Mouse (Mus musculus) B cell, adult 2 months (primary cell): ENCODE data around the gene Cnpy3.
A peak's percentile ranks its signal among the peaks of the same experiment; 100 is the strongest.

ENCODE experiments used
- DNase-seq, 2 experiments: peaks; one replicate each; pipeline ENCODE4 v3.0.0; 2022

Gene Cnpy3

GRCm38 (mm10) chr17:46763544-46763943 is 11.5 kb upstream of the Cnpy3 start, which contains the start of gene Ptcra:
TSS of gene Ptcra (minus strand) at chr17:46763712.
- no peak for DNase-seq

- no peak for DNase-seq
These were observed 6.7 kb upstream of the Cnpy3 start for GRCm38 (mm10) chr17:46758753-46759152.

- peak; percentile 50 to 88 for DNase-seq
These were observed 789 bp downstream of the Cnpy3 start for GRCm38 (mm10) chr17:46751056-46751793.

- no peak for DNase-seq
These were observed 1.4 kb downstream of the Cnpy3 start for GRCm38 (mm10) chr17:46750580-46750979.

GRCm38 (mm10) chr17:46749282-46749681 is 2.7 kb downstream of the Cnpy3 start:
- DNase-seq = no peak

DNA sequence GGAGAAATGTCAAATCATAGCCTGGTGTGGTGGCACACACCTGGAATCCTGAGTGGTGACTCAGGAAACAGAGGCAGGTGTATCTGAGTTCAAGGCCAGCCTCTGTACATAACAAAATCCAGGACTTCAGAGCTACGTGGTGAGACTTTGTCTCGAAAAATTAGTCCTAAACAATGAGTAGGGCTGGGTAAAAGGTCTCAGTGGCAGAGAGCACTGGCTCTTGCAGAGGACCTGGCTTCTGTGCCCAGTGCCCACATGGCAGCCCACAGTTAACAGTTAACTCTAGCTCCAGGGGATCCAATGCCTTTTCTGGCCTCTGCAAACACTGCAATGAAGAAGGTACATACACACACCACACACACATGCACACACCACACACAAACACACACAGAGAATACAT is 4.2 kb downstream of the Cnpy3 start:
- DNase-seq = no peak

GRCm38 (mm10) chr17:46747234-46747633 is 4.8 kb downstream of the Cnpy3 start:
- no peak for DNase-seq

GRCm38 (mm10) chr17:46745506-46745905 is 6.5 kb downstream of the Cnpy3 start:
- no peak for DNase-seq

- no peak for DNase-seq
These were observed 9.0 kb downstream of the Cnpy3 start for GRCm38 (mm10) chr17:46742986-46743385.

GRCm38 (mm10) chr17:46741305-46741704 is 10.7 kb downstream of the Cnpy3 start:
- no peak for DNase-seq

GRCm38 (mm10) chr17:46736160-46736559 is 15.9 kb downstream of the Cnpy3 start:
- DNase-seq = peak; percentile 73 to 74

GRCm38 (mm10) chr17:46735287-46735686 is 16.7 kb downstream of the Cnpy3 start:
- DNase-seq = no peak

DNA sequence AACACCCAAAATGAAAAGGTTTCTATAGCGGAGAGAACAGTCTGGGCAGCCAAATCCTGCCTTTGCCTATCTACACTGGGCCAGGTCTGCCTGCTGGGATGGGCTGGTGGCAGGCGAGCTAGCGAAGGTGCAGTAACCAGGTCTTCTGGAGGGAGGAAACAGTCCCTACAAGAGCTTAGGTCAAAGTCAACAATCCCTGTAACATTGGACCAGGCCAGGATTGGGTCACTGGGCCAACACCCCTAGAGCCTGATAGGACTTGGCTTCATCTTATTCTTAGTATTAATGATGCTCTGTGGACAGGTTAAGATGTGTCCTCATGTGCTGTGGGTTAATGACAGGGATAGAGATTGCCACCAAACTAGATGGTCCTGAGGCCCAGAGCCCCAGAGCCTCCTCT is 18.0 kb downstream of the Cnpy3 start:
- DNase-seq = no peak

GRCm38 (mm10) chr17:46728904-46729318 is 23.1 kb downstream of the Cnpy3 start, which contains the start of gene Gnmt:
TSS of gene Gnmt (minus strand) at chr17:46729168.
- no peak for DNase-seq

DNA sequence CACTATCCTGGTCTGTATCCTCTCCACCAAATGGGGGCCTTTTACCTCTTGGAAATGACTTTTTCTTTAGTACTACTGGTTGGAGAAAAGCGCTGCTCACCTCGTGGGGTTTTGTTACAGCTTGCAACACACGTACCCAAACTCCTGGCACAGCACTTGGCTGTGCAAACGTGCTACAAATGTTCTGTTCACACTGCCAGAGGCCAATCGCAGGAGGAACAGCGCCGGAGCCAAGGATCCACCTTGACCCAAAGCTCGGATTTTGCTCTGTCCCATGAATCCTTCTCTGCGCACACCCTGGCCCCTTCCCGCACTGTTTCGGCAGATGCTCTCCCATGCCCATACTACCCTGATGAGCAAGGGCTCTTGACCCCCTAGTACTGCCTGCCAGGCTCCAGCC is 23.5 kb downstream of the Cnpy3 start:
- DNase-seq = no peak

DNA sequence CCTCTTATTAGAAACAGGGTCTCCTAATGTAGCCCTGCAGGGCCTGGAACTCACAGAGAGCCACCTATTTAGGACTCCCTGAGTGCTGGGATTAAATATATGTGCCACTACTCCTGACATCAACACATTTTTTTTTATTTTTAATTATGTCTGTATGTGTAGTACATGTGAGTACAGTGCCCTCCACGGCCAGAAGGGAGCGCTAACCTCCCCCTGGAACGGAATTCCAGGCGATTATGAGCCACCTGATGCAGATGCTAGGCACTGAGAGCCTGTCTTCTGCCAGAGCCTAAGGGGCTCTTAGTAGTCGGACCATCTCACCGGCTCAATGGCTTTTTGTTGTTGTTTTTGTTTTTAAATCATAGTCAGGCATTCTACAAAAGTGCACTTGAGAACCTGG is 24.0 kb downstream of the Cnpy3 start:
- peak; percentile 29 to 37 for DNase-seq

- DNase-seq = no peak
These were observed 24.7 kb downstream of the Cnpy3 start for GRCm38 (mm10) chr17:46727271-46727670.

GRCm38 (mm10) chr17:46725731-46726645 is 26.0 kb downstream of the Cnpy3 start:
- DNase-seq = no peak

DNA sequence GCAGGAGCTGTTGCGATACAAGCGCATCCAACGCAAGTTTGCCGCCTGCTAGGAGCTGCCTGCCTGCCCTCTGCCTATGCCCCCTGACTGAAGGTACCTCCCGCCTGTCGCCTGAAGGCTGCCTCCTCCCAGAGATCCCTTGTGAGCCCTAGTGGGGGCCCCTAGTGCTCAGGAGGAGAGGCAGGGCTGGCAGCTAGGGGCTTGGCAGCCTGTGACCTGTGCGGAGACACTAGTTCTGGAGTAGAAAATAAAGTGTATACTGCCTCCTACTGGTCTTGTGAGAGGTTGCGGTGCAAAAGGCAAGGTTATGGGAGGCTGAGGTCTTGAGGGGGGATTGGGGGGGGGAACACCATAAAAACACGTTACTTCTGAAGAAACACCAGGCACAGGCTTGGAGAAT is 26.7 kb downstream of the Cnpy3 start:
- DNase-seq = peak; percentile 60 to 63

DNA sequence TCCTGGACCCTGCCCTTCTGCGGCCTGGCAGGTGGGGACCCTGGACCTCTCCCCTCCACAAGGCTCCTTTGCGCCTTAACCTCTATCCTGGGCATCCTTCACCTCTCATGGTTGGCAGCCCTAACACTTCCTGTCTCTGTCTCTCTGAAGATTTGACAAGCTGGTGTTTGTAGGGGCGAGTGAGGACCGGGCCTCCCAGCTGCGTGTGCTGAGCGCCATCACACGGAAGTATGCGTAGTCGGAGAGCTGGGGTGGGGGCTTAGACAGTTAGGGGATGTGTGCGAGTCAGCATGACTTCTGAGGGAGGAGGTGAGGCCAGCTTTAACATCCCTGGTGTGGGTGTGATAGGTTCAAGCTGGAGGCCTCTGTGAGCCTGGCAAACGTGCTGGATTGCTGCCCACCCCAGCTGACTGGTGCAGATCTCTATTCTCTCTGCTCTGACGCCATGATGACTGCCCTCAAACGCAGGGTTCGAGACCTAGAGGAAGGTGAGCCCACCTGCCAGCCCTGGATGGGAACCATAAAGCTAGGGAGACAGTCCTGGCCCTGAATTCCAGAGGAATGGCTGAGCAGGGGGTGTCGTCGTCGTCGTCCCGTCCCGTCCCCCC is 27.4 kb downstream of the Cnpy3 start:
- DNase-seq = no peak

DNA sequence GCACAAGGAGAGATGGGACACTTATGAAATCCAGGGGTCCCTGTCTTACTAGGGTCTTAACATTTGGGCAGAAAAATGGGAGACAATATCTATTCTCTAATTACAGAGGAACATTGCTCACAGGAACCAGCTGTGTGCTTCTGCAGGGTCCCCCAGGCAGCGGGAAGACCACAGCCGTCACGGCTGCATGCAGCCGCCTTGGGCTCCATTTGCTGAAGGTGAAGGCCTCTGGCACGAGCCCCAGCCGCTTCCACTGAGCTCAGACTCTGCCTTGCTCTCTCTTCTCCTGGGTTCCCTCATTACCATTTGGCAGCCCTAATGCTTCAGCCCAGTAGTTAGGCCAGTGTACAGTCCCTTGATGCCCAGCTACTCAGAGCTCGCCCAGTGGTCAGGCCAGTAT is 30.9 kb downstream of the Cnpy3 start:
- no peak for DNase-seq

GRCm38 (mm10) chr17:46714756-46715481 is 37.1 kb downstream of the Cnpy3 start:
- peak; percentile 31 to 32 for DNase-seq

DNA sequence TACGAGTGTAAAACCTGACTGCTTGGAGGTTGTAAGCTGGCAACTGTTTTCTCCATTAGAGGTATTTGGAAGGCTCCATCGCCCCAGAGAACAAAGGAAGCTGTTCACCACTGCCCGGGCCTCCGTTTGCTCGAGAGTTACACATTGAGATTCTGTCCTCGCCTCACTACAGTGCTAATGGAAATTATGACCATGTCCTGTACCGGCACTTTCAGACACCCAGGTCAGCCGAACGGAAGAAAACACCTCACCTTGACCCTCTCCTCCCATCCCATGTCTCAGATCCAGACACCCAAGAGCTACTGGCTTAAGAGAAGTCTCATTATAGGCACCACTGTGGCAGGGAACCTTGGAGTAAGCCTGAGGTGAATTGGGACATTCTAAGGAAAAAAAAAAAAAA is 38.2 kb downstream of the Cnpy3 start:
- no peak for DNase-seq
